Mouse (Mus musculus) embryonic facial prominence, embryonic 10.5 days (tissue): ENCODE data around the gene Myl6. TPM values are rescaled to one million over a fixed set of nuclear protein-coding genes. Genes with fewer than 3 reads are reported as not detected.

Experiments
- DNase-seq: peaks from one replicate; pipeline ENCODE4 v3.0.0-alpha.2; 2017; ENCODE audit warnings: low spot score
- H3K27ac ChIP-seq: fragments of 300-500 bp; sonication (generic); replicated peaks from 2 replicates; pipeline ENCODE4 v1.5.1; 2016; ENCODE audit warnings: mild to moderate bottlenecking
- H3K27me3 ChIP-seq: fragments of 300-500 bp; sonication (generic); replicated peaks from 2 replicates; pipeline ENCODE4 v1.6.1; 2016; ENCODE audit warnings: low read depth, mild to moderate bottlenecking; ENCODE audit not compliant: poor library complexity, severe bottlenecking
- H3K36me3 ChIP-seq: fragments of 300-500 bp; sonication (generic); replicated peaks from 2 replicates; pipeline ENCODE4 v1.6.1; 2016; ENCODE audit warnings: mild to moderate bottlenecking, moderate library complexity
- H3K4me1 ChIP-seq: fragments of 300-500 bp; sonication (generic); 2 replicates; pipeline ENCODE4 v1.6.1; 2016
- H3K4me3 ChIP-seq: fragments of 300-500 bp; sonication (generic); 2 replicates; pipeline ENCODE4 v1.5.1; 2016; ENCODE audit warnings: mild to moderate bottlenecking, moderate library complexity
- H3K9me3 ChIP-seq: fragments of 300-500 bp; sonication (generic); 2 replicates; pipeline ENCODE4 v1.6.1; 2016; ENCODE audit warnings: mild to moderate bottlenecking
- WGBS: fragments of 180-500 bp; shearing (Covaris S2); methylation state at CpG from one replicate; pipeline ENCODE4 v1.1.7; 2016; 5-methylcytosine and 5-hydroxymethylcytosine counted together
- polyA plus RNA-seq: library from polyadenylated mRNA; unstranded; fragments of >200 nt; fragmentation: Nextera tagmentation; extraction: Ambion mirVana; gene quantifications from 2 replicates; pipeline ENCODE4 v1.2.1, GENCODE M21; 2016

Myl6 gene
- polyA plus RNA-seq, 1 experiment from 2014 or later, result 768 TPM

DNA sequence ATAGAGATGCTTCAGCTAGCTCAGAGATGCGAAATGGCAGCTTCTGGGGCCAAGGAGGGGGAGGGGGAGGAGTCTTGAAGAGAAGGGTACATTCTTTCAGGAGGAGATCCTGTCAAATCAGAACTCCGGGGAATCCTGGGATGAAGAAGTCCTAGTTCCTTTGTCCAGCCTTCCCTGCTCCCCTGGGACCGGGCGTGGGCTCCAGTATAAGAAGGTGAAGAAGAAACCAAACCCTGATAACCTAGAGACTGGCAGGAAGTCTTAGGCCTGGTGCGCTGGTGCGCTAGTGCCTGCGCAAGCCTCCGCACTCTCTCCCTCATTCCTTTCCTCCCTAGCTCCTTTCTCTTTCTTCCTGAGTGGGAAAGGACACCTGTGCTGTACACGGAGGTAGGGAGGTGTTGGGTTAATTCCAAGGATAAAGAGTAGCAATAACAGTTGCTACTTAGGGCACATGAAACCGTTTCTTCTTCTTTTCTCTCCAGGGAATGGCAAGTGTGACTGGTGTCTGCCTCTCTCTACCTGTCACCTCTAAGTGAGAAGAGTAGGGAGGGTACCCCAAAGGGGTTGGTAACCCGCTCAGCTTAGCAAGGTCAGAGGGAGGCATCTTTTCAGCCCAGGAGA, 30.3 kb upstream of the Myl6 start:
- Histone ChIP-seq H3K27me3 (peaks cover 93% of the 10 kb centered on the region), H3K27ac (peak overlapping the region; percentile 81), H3K36me3 (peaks cover 23% of the 10 kb centered on the region; the same call in 1 of the 2 replicates), H3K4me1 (peaks cover 32% of the 10 kb centered on the region), H3K4me3 (peak overlapping the region; percentile 88), H3K9me3 (no peaks in the 10 kb centered on the region)
- DNase-seq, result no peak
- 5% methylated on average over 11 of the region's 11 CpGs for WGBS

GRCm38 (mm10) chr10:128522351-128522750, 28.4 kb upstream of the Myl6 start:
- peaks cover 95% of the 10 kb centered on the region for H3K27me3 ChIP-seq
- WGBS, result 77% methylated on average over 6 of the region's 6 CpGs
- peaks cover 36% of the 10 kb centered on the region for H3K4me1 ChIP-seq
- H3K9me3 ChIP-seq, result no peaks in the 10 kb centered on the region
- H3K36me3 ChIP-seq, result peaks cover 30% of the 10 kb centered on the region; the same call in 1 of the 2 replicates
- no peak for DNase-seq
- no peak overlapping the region for H3K4me3 ChIP-seq
- H3K27ac ChIP-seq, result no peak overlapping the region

- Histone ChIP-seq H3K27me3 (peaks cover 100% of the 10 kb centered on the region), H3K36me3 (peaks cover 35% of the 10 kb centered on the region; the same call in 1 of the 2 replicates)
- WGBS, result 85% methylated on average over 16 of the region's 16 CpGs
These were observed 26.6 kb upstream of the Myl6 start for GRCm38 (mm10) chr10:128520591-128520990.

GRCm38 (mm10) chr10:128518833-128519232, 24.9 kb upstream of the Myl6 start:
- Histone ChIP-seq H3K4me3 (no peak overlapping the region), H3K27me3 (peaks cover 93% of the 10 kb centered on the region), H3K27ac (no peak overlapping the region), H3K9me3 (no peaks in the 10 kb centered on the region), H3K36me3 (peaks cover 43% of the 10 kb centered on the region; the same call in 1 of the 2 replicates), H3K4me1 (peaks cover 25% of the 10 kb centered on the region)
- WGBS, result 65% methylated on average over 7 of the region's 7 CpGs
- no peak for DNase-seq

More at GRCm38 (mm10) chr10:128520591-128520990, 26.6 kb upstream of the Myl6 start:
- Histone ChIP-seq H3K27ac (no peak overlapping the region), H3K4me1 (peaks cover 42% of the 10 kb centered on the region), H3K9me3 (no peaks in the 10 kb centered on the region), H3K4me3 (no peak overlapping the region)
- no peak for DNase-seq

DNA sequence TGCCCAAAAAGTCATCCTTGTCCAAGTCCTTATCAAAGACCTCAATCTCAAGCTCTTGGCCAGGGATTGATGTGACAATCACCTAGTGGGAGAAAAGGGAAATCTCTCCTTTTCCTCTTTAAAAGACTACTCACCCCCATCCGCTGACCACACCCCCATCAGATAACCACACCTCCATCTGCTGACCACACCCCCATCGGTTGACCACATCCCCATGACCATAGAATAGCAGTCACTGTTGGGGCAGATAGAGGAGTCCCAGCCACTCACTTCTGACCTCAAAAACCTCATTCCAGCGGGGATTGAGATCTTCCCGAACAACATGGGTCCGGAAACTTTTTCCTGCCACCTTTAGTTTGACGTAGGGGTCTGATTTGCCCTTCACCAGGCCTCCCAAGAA, 22.7 kb upstream of the Myl6 start:
- DNase-seq, result no peak
- no peaks in the 10 kb centered on the region for H3K9me3 ChIP-seq
- H3K4me1 ChIP-seq, result peaks cover 25% of the 10 kb centered on the region
- WGBS, result 18% methylated on average over 6 of the region's 6 CpGs
- H3K27ac ChIP-seq, result no peak overlapping the region
- peaks cover 82% of the 10 kb centered on the region for H3K27me3 ChIP-seq
- peaks cover 44% of the 10 kb centered on the region; the same call in 1 of the 2 replicates for H3K36me3 ChIP-seq
- peak overlapping the region; percentile 45; the same call in 1 of the 2 replicates for H3K4me3 ChIP-seq

DNA sequence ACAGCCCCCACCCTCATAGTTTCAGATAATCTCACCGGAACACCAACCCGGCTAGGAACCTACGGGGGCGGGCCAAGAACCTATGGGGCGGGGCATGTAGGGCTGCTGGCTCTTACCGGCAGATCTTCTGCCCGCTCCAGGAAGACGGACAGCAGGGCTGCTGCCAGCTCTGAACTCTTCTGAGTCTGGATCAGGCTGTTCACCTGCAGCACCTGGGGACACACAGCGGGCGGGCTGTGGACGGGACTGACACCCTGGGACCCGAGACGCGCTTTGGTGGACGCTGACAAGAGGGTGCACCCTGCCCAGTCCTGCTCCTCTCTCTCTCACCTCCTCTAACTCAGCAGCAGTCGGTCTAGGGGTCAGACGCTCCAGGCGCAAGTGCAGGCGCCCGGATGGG, 22.1 kb upstream of the Myl6 start:
- Histone ChIP-seq H3K9me3 (no peaks in the 10 kb centered on the region), H3K36me3 (peaks cover 43% of the 10 kb centered on the region; the same call in 1 of the 2 replicates), H3K4me3 (peak overlapping the region; percentile 45), H3K4me1 (peaks cover 25% of the 10 kb centered on the region), H3K27me3 (peaks cover 75% of the 10 kb centered on the region), H3K27ac (no peak overlapping the region)
- WGBS, result 8% methylated on average over 20 of the region's 20 CpGs
- peak; percentile 25 for DNase-seq

- Histone ChIP-seq H3K36me3 (peaks cover 35% of the 10 kb centered on the region; the same call in 1 of the 2 replicates), H3K27me3 (peaks cover 65% of the 10 kb centered on the region), H3K9me3 (no peaks in the 10 kb centered on the region), H3K4me3 (no peak overlapping the region; the same call in 1 of the 2 replicates), H3K4me1 (peaks cover 25% of the 10 kb centered on the region), H3K27ac (no peak overlapping the region)
- DNase-seq, result no peak
- 81% methylated on average over 4 of the region's 4 CpGs for WGBS
These were observed 21.1 kb upstream of the Myl6 start for GRCm38 (mm10) chr10:128515044-128515443.

DNA sequence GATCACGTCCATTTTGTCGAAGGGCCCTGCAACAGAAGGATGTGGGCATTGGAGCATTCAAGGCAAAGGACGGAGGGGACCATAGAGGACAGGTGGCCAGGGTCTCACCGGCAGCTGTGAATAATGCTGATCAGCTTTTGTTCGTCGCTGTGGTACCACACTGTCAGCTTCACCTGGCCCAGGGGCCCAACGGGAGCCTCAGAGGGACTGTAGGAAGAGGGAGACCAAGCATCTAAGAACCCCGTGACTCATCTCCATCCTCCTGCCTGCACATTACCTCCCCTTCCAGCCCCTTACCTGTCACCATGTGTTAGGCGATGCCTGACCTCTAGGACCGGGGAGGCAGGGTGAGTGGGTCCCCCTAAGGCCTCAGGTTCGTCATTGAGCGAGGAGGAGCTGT, 17.8 kb upstream of the Myl6 start:
- Histone ChIP-seq H3K9me3 (no peaks in the 10 kb centered on the region), H3K36me3 (peaks cover 22% of the 10 kb centered on the region; the same call in 1 of the 2 replicates), H3K4me1 (peaks cover 12% of the 10 kb centered on the region), H3K27ac (no peak overlapping the region), H3K27me3 (peaks cover 32% of the 10 kb centered on the region), H3K4me3 (no peak overlapping the region)
- WGBS, result 85% methylated on average over 12 of the region's 12 CpGs
- DNase-seq, result no peak

GRCm38 (mm10) chr10:128511189-128511588, 17.2 kb upstream of the Myl6 start:
- H3K27me3 ChIP-seq, result peaks cover 27% of the 10 kb centered on the region
- H3K27ac ChIP-seq, result no peak overlapping the region
- peaks cover 22% of the 10 kb centered on the region; the same call in 1 of the 2 replicates for H3K36me3 ChIP-seq
- H3K4me3 ChIP-seq, result no peak overlapping the region
- H3K9me3 ChIP-seq, result no peaks in the 10 kb centered on the region
- DNase-seq, result no peak
- WGBS, result 89% methylated on average over 9 of the region's 9 CpGs
- peaks cover 7% of the 10 kb centered on the region for H3K4me1 ChIP-seq

GRCm38 (mm10) chr10:128510301-128510700, 16.4 kb upstream of the Myl6 start:
- Histone ChIP-seq H3K4me3 (no peak overlapping the region), H3K36me3 (peaks cover 21% of the 10 kb centered on the region; the same call in 1 of the 2 replicates), H3K27ac (no peak overlapping the region), H3K9me3 (no peaks in the 10 kb centered on the region), H3K27me3 (peaks cover 18% of the 10 kb centered on the region), H3K4me1 (no peaks in the 10 kb centered on the region)
- no peak for DNase-seq
- 82% methylated on average over 11 of the region's 11 CpGs for whole genome bisulfite sequencing

GRCm38 (mm10) chr10:128509831-128510230, 15.9 kb upstream of the Myl6 start:
- no peak overlapping the region for H3K27ac ChIP-seq
- H3K36me3 ChIP-seq, result peaks cover 16% of the 10 kb centered on the region; the same call in 1 of the 2 replicates
- 86% methylated on average over 4 of the region's 4 CpGs for WGBS
- no peak overlapping the region for H3K4me3 ChIP-seq
- H3K27me3 ChIP-seq, result peaks cover 13% of the 10 kb centered on the region
- H3K4me1 ChIP-seq, result 0 out of 2 replicates have a peak, but pooled peaks cover 2% of the 10 kb centered on the region
- DNase-seq, result no peak
- H3K9me3 ChIP-seq, result no peaks in the 10 kb centered on the region

- 86% methylated on average over 9 of the region's 9 CpGs for WGBS
- Histone ChIP-seq H3K27me3 (0 out of 2 replicates have a peak, but pooled peaks cover 12% of the 10 kb centered on the region), H3K36me3 (peaks cover 16% of the 10 kb centered on the region; the same call in 1 of the 2 replicates), H3K4me1 (0 out of 2 replicates have a peak, but pooled peaks cover 2% of the 10 kb centered on the region), H3K27ac (no peak overlapping the region), H3K4me3 (no peak overlapping the region), H3K9me3 (no peaks in the 10 kb centered on the region)
- DNase-seq, result no peak
These were observed 15.3 kb upstream of the Myl6 start for GRCm38 (mm10) chr10:128509203-128509602.

GRCm38 (mm10) chr10:128508260-128508659, 14.3 kb upstream of the Myl6 start:
- 84% methylated on average over 9 of the region's 9 CpGs for WGBS
- Histone ChIP-seq H3K4me3 (no peak overlapping the region), H3K27me3 (0 out of 2 replicates have a peak, but pooled peaks cover 8% of the 10 kb centered on the region), H3K27ac (no peak overlapping the region), H3K9me3 (no peaks in the 10 kb centered on the region), H3K4me1 (0 out of 2 replicates have a peak, but pooled peaks cover 2% of the 10 kb centered on the region), H3K36me3 (peaks cover 16% of the 10 kb centered on the region; the same call in 1 of the 2 replicates)
- no peak for DNase-seq
